Mouse (Mus musculus) hindbrain, embryonic 15.5 days (tissue): Measurements from ENCODE around the gene Casq1. TPM values are rescaled to one million over a fixed set of nuclear protein-coding genes. Genes with fewer than 3 reads are reported as not detected.

Experiments used
- ATAC-seq: fragments of 200-750 bp; cut with Nextera tagmentation; 2 replicates; pipeline ENCODE4 v1.8.0; 2017; ENCODE audit warnings: low read depth, moderate number of reproducible peaks, moderate TSS enrichment; ENCODE audit not compliant: low FRiP score
- H3K27ac ChIP-seq: fragments of 300-500 bp; sonication (generic); replicated peaks from 2 replicates; pipeline ENCODE4 v1.5.1; 2015; ENCODE audit warnings: mild to moderate bottlenecking, inconsistent platforms
- H3K27me3 ChIP-seq: fragments of 300-500 bp; sonication (generic); 2 replicates; pipeline ENCODE4 v1.6.1; 2015; ENCODE audit warnings: control low read depth, inconsistent platforms
- H3K36me3 ChIP-seq: fragments of 300-500 bp; sonication (generic); 2 replicates; pipeline ENCODE4 v1.6.1; 2015; ENCODE audit warnings: control low read depth, inconsistent platforms
- H3K4me1 ChIP-seq: fragments of 300-500 bp; sonication (generic); replicated peaks from 2 replicates; pipeline ENCODE4 v1.6.1; 2015; ENCODE audit warnings: control low read depth, inconsistent platforms
- H3K4me2 ChIP-seq: fragments of 300-500 bp; sonication (generic); 2 replicates; pipeline ENCODE4 v1.6.1; 2015; ENCODE audit warnings: moderate library complexity, mild to moderate bottlenecking, inconsistent platforms
- H3K4me3 ChIP-seq: fragments of 300-500 bp; sonication (generic); 2 replicates; pipeline ENCODE4 v1.5.1; 2015; ENCODE audit warnings: mild to moderate bottlenecking, inconsistent platforms
- H3K9ac ChIP-seq: fragments of 300-500 bp; sonication (generic); 2 replicates; pipeline ENCODE4 v1.6.1; 2015; ENCODE audit warnings: inconsistent platforms
- H3K9me3 ChIP-seq: fragments of 300-500 bp; sonication (generic); 2 replicates; pipeline ENCODE4 v1.6.1; 2016; ENCODE audit warnings: control low read depth, inconsistent platforms
- WGBS: fragments of 180-500 bp; shearing (Covaris S2); methylation state at CpG from one replicate; pipeline ENCODE4 v1.1.7; 2015; 5-methylcytosine and 5-hydroxymethylcytosine counted together
- polyA plus RNA-seq: library from polyadenylated mRNA; unstranded; fragments of >200 nt; fragmentation: Nextera tagmentation; extraction: Ambion mirVana; gene quantifications from 2 replicates; pipeline ENCODE4 v1.2.1, GENCODE M21; 2015

Gene Casq1
- polyA plus RNA-seq, 1 experiment from 2014 or later: 1.4 TPM

GRCm38 (mm10) chr1:172204033-172204813 is 15.4 kb downstream of the Casq1 start:
- WGBS: 7% methylated on average over 9 of the region's 9 CpGs
- no peak for ATAC-seq

DNA sequence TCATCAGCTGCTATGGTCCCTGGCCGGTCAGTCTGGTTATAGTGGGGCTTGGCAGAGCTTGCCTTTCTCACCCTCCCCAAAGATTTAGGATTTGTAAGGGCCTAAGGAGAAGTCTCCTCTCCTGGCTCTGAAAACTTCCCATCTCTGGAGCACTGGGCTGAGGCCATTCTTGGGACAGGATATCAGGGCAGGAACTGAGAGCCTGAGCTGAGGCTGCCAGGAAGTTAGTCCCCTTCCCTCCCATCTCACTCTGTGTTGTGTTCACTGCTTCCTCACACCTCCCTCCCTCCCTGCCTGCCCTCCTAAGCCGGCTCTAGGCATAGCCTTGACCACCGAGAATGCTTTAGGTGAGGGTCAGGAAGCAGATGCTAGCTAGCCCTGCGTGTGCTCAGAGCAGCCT is 16.1 kb downstream of the Casq1 start:
- 4% methylated on average over 4 of the region's 4 CpGs for WGBS
- H3K4me3 ChIP-seq: peak overlapping the region; percentile 72
- H3K36me3 ChIP-seq: peaks cover 15% of the 10 kb centered on the region
- H3K9me3 ChIP-seq: no peaks in the 10 kb centered on the region
- no peak for ATAC-seq
- peak overlapping the region; percentile 88 for H3K27ac ChIP-seq
- H3K27me3 ChIP-seq: no peaks in the 10 kb centered on the region
- peaks cover 72% of the 10 kb centered on the region for H3K4me1 ChIP-seq
- peak overlapping the region; percentile 95; the same call in 1 of the 2 replicates for H3K9ac ChIP-seq
- peak overlapping the region; percentile 93 for H3K4me2 ChIP-seq

More at GRCm38 (mm10) chr1:172204033-172204813, 15.4 kb downstream of the Casq1 start:
- no peaks in the 10 kb centered on the region for H3K27me3 ChIP-seq
- H3K9me3 ChIP-seq: no peaks in the 10 kb centered on the region
- H3K36me3 ChIP-seq: peaks cover 10% of the 10 kb centered on the region; the same call in 1 of the 2 replicates
- peak overlapping the region; percentile 95 for H3K9ac ChIP-seq
- H3K4me1 ChIP-seq: peaks cover 72% of the 10 kb centered on the region
- peak overlapping the region; percentile 93 for H3K4me2 ChIP-seq
- peak overlapping the region; percentile 88 for H3K27ac ChIP-seq
- H3K4me3 ChIP-seq: peak overlapping the region; percentile 72

DNA sequence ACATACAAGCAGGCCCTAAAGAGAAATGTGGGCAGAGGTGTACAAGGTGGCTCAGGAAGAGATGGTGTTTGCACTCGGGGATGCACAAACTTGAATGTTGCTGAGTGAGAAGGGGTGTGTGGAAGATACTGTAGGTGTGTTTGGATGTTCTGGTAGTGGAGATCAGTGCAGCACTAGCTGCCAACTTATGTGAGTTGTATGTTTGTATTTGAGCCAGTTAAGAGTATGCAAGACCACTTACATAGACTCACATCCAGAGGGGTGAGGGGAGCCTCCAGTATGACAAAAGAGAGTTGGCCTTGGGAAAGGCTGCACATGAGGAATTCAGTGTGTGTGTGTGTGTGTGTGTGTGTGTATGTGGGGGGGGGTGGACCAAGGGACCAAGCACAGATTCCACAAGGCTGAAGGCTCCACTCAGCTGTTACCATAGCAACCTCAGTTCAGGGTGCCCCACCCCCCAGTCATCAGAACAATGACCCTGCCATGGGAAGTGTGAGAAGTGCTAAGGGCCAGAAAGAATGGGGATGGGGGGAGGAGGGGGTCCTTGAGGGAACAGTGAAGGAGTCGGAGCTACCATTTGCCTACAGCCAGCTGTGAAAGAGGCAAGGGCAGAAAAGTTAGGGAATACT is 16.7 kb downstream of the Casq1 start:
- peak; percentile 10; the same call in 1 of the 2 replicates for ATAC-seq
- 4% methylated on average over 2 of the region's 2 CpGs for WGBS
- Histone ChIP-seq H3K27me3 (no peaks in the 10 kb centered on the region), H3K9me3 (no peaks in the 10 kb centered on the region), H3K27ac (peak overlapping the region; percentile 88), H3K36me3 (peaks cover 21% of the 10 kb centered on the region), H3K4me2 (peak overlapping the region; percentile 93), H3K9ac (0 out of 2 replicates have a peak overlapping the region, but pooled peaks have one; percentile 27), H3K4me1 (peaks cover 72% of the 10 kb centered on the region), H3K4me3 (peak overlapping the region; percentile 72; the same call in 1 of the 2 replicates)

DNA sequence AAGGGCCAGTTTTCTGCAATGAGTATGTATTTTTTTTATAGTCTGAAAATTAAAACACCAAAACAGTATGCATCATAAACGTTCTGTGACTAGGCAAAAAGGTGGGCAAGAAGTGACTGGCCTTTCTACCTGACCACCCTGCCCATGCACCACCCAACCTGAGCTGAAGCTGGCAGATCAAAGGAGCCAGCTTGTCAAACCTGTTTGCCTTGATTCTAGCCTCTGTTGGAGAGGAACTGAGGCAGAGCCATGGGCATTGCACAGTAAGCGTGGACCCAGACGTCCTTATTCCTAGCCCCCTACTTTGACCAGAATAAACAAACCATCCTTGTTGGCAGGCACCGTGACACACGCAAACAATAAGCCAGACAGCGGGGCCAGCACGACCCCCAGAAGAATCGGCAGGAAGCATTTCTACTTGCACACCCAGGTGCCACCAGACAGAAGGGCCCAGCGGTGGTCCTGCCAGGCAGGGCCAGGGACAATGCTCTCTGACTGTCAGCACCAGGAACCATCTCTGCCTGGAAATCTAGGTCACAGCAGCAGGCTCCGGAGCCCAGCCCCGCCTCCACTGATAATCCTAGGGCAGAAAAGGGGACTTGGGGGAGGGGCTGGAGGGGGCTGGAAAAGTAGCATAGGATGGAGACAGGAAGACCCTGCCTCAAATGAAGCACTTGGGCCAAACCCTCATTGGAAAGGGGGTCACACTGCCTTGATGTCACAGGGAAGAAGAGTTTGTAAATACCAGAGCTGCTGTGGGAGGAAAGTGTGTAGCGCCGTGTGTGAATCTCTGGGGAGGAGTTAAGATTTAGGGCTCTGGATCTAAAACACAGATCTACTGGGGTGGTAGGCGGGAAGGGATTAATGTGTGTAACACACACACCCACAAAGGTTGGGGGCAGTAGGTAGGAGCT is 17.4 kb downstream of the Casq1 start:
- Histone ChIP-seq H3K9ac (peak overlapping the region; percentile 27; the same call in 1 of the 2 replicates), H3K4me3 (peak overlapping the region; percentile 23), H3K4me1 (peaks cover 71% of the 10 kb centered on the region), H3K27me3 (no peaks in the 10 kb centered on the region), H3K27ac (peak overlapping the region; percentile 88), H3K36me3 (peaks cover 28% of the 10 kb centered on the region), H3K4me2 (peak overlapping the region; percentile 93), H3K9me3 (no peaks in the 10 kb centered on the region)
- 5% methylated on average over 14 of the region's 14 CpGs for WGBS
- ATAC-seq: no peak

GRCm38 (mm10) chr1:172200871-172201447 is 18.7 kb downstream of the Casq1 start:
- Histone ChIP-seq H3K4me2 (peak overlapping the region; percentile 93), H3K27me3 (no peaks in the 10 kb centered on the region), H3K36me3 (peaks cover 40% of the 10 kb centered on the region), H3K4me1 (peaks cover 65% of the 10 kb centered on the region), H3K27ac (peak overlapping the region; percentile 88), H3K4me3 (peak overlapping the region; percentile 14; the same call in 1 of the 2 replicates), H3K9ac (no peak overlapping the region), H3K9me3 (no peaks in the 10 kb centered on the region)
- peak; percentile 64 for ATAC-seq
- 7% methylated on average over 7 of the region's 7 CpGs for WGBS

DNA sequence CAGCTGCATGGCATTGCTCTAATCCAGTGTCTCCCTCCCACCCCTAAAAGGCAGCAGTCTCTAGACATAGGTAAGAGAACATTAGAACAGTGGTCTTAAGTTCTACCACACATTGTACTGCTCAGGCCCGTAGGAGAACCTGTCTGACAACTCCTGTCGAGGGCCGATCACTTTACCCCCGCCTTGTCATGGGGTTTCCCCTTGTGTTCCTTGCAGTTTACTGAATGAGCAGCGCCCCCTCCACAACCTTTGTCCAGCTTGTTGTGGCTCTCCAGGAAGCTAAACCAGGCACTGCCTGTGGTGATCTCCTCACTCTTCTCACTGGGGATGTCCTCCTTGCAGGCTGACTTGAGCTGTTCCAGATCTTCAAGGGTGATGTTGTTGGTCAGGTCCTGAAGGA is 19.5 kb downstream of the Casq1 start:
- peak overlapping the region; percentile 88 for H3K27ac ChIP-seq
- no peaks in the 10 kb centered on the region for H3K27me3 ChIP-seq
- peaks cover 46% of the 10 kb centered on the region for H3K36me3 ChIP-seq
- no peaks in the 10 kb centered on the region for H3K9me3 ChIP-seq
- 65% methylated on average over 5 of the region's 5 CpGs for WGBS
- H3K9ac ChIP-seq: no peak overlapping the region
- H3K4me2 ChIP-seq: peak overlapping the region; percentile 93
- no peak for ATAC-seq
- H3K4me3 ChIP-seq: no peak overlapping the region
- peaks cover 59% of the 10 kb centered on the region for H3K4me1 ChIP-seq

- Histone ChIP-seq H3K36me3 (peaks cover 58% of the 10 kb centered on the region), H3K27me3 (no peaks in the 10 kb centered on the region), H3K4me3 (no peak overlapping the region), H3K4me1 (peaks cover 47% of the 10 kb centered on the region), H3K4me2 (no peak overlapping the region), H3K9ac (no peak overlapping the region), H3K9me3 (no peaks in the 10 kb centered on the region), H3K27ac (no peak overlapping the region)
- ATAC-seq: no peak
- WGBS: 85% methylated on average over 4 of the region's 4 CpGs
Observed at GRCm38 (mm10) chr1:172198996-172199395, 20.7 kb downstream of the Casq1 start.

DNA sequence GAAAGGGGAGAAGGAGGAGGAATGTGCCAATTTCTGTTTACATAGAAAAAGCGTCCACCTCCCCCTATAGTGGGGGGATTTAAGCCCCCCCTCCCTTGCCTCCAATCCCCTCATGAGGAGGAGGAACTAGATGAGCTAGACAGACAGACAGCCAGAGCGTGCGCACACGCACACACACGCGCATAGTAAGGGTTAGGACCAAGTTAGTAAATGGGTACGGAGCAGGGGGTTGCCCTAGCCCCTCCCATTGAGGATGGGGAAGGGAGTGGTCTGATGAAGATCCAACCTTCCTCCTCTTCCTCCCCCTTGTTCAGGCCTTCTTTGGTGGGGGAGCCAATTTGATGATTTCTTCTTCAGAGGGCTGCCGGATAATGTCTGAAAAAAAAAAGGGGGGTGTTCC is 21.4 kb downstream of the Casq1 start:
- no peak overlapping the region for H3K9ac ChIP-seq
- no peaks in the 10 kb centered on the region for H3K9me3 ChIP-seq
- no peak overlapping the region for H3K27ac ChIP-seq
- H3K36me3 ChIP-seq: peaks cover 64% of the 10 kb centered on the region
- ATAC-seq: no peak
- peaks cover 40% of the 10 kb centered on the region for H3K4me1 ChIP-seq
- no peak overlapping the region for H3K4me3 ChIP-seq
- no peaks in the 10 kb centered on the region for H3K27me3 ChIP-seq
- H3K4me2 ChIP-seq: no peak overlapping the region
- 86% methylated on average over 8 of the region's 8 CpGs for WGBS

DNA sequence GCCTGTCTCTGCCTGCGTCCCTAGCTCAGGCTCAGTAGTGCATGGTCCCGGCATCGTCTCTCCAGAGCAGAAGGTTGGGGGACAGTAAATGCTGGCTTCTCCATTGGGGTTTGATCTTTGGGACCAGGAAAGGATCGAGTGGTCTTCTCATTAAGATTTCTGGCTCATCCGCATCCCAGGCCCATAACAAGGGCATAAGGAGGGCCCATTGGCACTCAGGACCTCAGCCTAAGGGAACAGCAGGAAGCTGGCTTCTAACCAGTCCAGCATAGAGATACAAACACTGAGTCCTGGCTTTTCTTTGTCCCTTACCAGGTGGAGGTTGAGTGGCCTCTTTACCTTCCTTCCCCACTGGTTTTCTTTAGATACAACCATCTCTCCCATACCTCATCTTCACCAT is 21.8 kb downstream of the Casq1 start:
- 68% methylated on average over 5 of the region's 5 CpGs for WGBS
- no peak overlapping the region for H3K4me2 ChIP-seq
- H3K9ac ChIP-seq: no peak overlapping the region
- peaks cover 36% of the 10 kb centered on the region for H3K4me1 ChIP-seq
- H3K27me3 ChIP-seq: no peaks in the 10 kb centered on the region
- peaks cover 64% of the 10 kb centered on the region for H3K36me3 ChIP-seq
- H3K27ac ChIP-seq: no peak overlapping the region
- no peak overlapping the region for H3K4me3 ChIP-seq
- ATAC-seq: no peak
- no peaks in the 10 kb centered on the region for H3K9me3 ChIP-seq

DNA sequence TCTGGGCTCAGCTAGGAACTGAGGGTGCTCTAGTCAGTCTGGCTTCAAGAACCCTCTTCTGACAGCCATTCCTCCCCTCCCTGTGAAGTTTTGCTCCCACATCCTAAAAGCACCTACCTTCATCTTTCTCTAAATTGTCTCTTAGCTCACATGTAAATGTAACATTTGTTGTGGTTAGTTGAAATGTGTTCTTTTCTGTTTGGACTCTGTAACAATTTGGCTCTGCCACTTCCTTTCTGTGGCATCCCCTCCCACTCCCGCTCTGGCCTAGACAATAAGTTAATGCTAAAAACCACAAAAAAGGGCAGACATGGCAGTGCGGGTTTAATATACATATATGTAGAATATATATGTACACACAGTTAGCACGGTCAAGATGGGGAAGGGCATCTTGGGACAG is 22.5 kb downstream of the Casq1 start:
- peaks cover 29% of the 10 kb centered on the region for H3K4me1 ChIP-seq
- H3K36me3 ChIP-seq: peaks cover 69% of the 10 kb centered on the region
- H3K9me3 ChIP-seq: no peaks in the 10 kb centered on the region
- H3K27me3 ChIP-seq: no peaks in the 10 kb centered on the region
- no peak overlapping the region for H3K4me2 ChIP-seq
- no peak overlapping the region for H3K4me3 ChIP-seq
- no peak overlapping the region for H3K27ac ChIP-seq
- no peak for ATAC-seq
- no peak overlapping the region for H3K9ac ChIP-seq
- WGBS: 79% methylated on average over 3 of the region's 3 CpGs

DNA sequence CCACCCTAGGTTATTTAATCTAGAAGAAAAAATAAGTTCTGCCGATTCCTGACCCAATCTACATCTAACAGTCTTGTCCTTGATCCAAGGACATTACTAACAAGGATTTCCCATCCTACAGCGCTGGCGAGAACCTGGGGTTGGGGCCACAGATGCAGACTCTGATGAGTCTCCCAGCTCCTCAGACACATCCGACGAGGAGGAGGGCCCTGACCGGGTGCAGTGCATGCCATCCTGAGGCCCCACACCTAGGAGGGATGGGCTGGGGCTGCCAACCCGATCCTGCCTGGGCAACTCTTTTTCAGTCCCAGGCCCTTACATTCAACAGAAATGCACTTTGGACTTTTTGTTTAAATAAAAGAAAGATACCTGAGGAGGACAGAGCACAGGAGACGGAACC is 25.2 kb downstream of the Casq1 start:
- peaks cover 73% of the 10 kb centered on the region for H3K36me3 ChIP-seq
- 70% methylated on average over 8 of the region's 8 CpGs for WGBS
- no peaks in the 10 kb centered on the region for H3K27me3 ChIP-seq
- no peak overlapping the region for H3K4me2 ChIP-seq
- H3K27ac ChIP-seq: no peak overlapping the region
- H3K9ac ChIP-seq: no peak overlapping the region
- H3K4me3 ChIP-seq: no peak overlapping the region
- no peak for ATAC-seq
- 0 out of 2 replicates have a peak, but pooled peaks cover 3% of the 10 kb centered on the region for H3K4me1 ChIP-seq
- H3K9me3 ChIP-seq: no peaks in the 10 kb centered on the region
